Mouse (Mus musculus) limb, embryonic 15.5 days (tissue): ENCODE results near the gene Tnni1. TPM values are rescaled to one million over a fixed set of nuclear protein-coding genes. Genes with fewer than 3 reads are reported as not detected.

Experiments used
- ATAC-seq: fragments of 200-750 bp; cut with Nextera tagmentation; 2 replicates; pipeline ENCODE4 v1.8.0; 2017; ENCODE audit warnings: low read depth, moderate TSS enrichment; ENCODE audit not compliant: insufficient number of reproducible peaks, low FRiP score, low TSS enrichment
- H3K27ac ChIP-seq: fragments of 300-500 bp; sonication (generic); 2 replicates; pipeline ENCODE4 v1.5.1; 2015; ENCODE audit warnings: moderate library complexity, mild to moderate bottlenecking, inconsistent platforms
- H3K27me3 ChIP-seq: fragments of 300-500 bp; sonication (generic); 2 replicates; pipeline ENCODE4 v1.6.1; 2015; ENCODE audit warnings: inconsistent platforms
- H3K36me3 ChIP-seq: fragments of 300-500 bp; sonication (generic); 2 replicates; pipeline ENCODE4 v1.6.1; 2015; ENCODE audit warnings: inconsistent platforms
- H3K4me1 ChIP-seq: fragments of 300-500 bp; sonication (generic); 2 replicates; pipeline ENCODE4 v1.6.1; 2015; ENCODE audit warnings: inconsistent platforms
- H3K4me2 ChIP-seq: fragments of 300-500 bp; sonication (generic); 2 replicates; pipeline ENCODE4 v1.6.1; 2015; ENCODE audit warnings: mild to moderate bottlenecking, inconsistent platforms
- H3K4me3 ChIP-seq: fragments of 300-500 bp; sonication (generic); 2 replicates; pipeline ENCODE4 v1.5.1; 2015; ENCODE audit warnings: mild to moderate bottlenecking, inconsistent platforms
- H3K9ac ChIP-seq: fragments of 300-500 bp; sonication (generic); 2 replicates; pipeline ENCODE4 v1.6.1; 2015; ENCODE audit warnings: inconsistent platforms
- H3K9me3 ChIP-seq: fragments of 300-500 bp; sonication (generic); 2 replicates; pipeline ENCODE4 v1.6.1; 2016; ENCODE audit warnings: inconsistent platforms
- WGBS: fragments of 180-500 bp; shearing (Covaris S2); methylation state at CpG from one replicate; pipeline ENCODE4 v1.1.7; 2015; 5-methylcytosine and 5-hydroxymethylcytosine counted together
- polyA plus RNA-seq: library from polyadenylated mRNA; unstranded; fragments of >200 nt; fragmentation: Nextera tagmentation; extraction: Ambion mirVana; gene quantifications from 2 replicates; pipeline ENCODE4 v1.2.1, GENCODE M21; 2015

The Tnni1 gene
- polyA plus RNA-seq, 1 experiment from 2014 or later: 231 TPM

DNA sequence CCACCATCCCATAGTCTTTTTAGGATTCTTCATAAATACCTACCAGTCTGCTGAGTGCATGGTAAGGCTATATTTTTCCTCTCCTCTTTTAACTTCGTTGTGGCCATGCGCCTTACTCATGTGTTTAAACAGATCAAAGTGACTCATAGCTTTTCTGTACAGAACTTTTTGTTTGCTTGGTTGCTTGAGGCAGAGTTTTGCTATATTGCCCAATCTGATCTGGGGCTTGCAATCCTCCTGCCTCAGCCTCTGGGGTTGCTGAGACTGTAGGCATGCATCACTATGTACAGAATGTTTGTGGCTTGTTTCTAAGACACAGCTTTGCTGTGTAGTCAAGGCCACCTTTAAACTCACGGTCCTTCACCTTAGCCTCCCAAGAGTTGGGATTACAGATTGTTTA lies 23.3 kb upstream of the Tnni1 start:
- Histone ChIP-seq H3K27ac (no peak overlapping the region), H3K4me2 (no peak overlapping the region), H3K9ac (no peak overlapping the region), H3K9me3 (no peaks in the 10 kb centered on the region), H3K4me1 (peaks cover 20% of the 10 kb centered on the region), H3K27me3 (no peaks in the 10 kb centered on the region), H3K4me3 (no peak overlapping the region), H3K36me3 (peaks cover 13% of the 10 kb centered on the region)
- 70% methylated on average over 3 of the region's 3 CpGs for WGBS
- ATAC-seq: no peak

GRCm38 (mm10) chr1:135757287-135757686 lies 21.9 kb upstream of the Tnni1 start:
- Histone ChIP-seq H3K4me2 (no peak overlapping the region), H3K9me3 (no peaks in the 10 kb centered on the region), H3K27ac (no peak overlapping the region), H3K4me3 (no peak overlapping the region), H3K36me3 (peaks cover under 1% of the 10 kb centered on the region; the same call in 1 of the 2 replicates), H3K27me3 (no peaks in the 10 kb centered on the region), H3K4me1 (peaks cover 20% of the 10 kb centered on the region), H3K9ac (no peak overlapping the region)
- WGBS: 62% methylated on average over 8 of the region's 8 CpGs
- ATAC-seq: no peak

GRCm38 (mm10) chr1:135759685-135760084 lies 19.5 kb upstream of the Tnni1 start:
- Histone ChIP-seq H3K4me2 (no peak overlapping the region), H3K9me3 (no peaks in the 10 kb centered on the region), H3K9ac (no peak overlapping the region), H3K27ac (no peak overlapping the region), H3K4me1 (peaks cover 24% of the 10 kb centered on the region), H3K27me3 (no peaks in the 10 kb centered on the region), H3K4me3 (no peak overlapping the region), H3K36me3 (no peaks in the 10 kb centered on the region)
- no peak for ATAC-seq
- 46% methylated on average over 4 of the region's 4 CpGs for WGBS

DNA sequence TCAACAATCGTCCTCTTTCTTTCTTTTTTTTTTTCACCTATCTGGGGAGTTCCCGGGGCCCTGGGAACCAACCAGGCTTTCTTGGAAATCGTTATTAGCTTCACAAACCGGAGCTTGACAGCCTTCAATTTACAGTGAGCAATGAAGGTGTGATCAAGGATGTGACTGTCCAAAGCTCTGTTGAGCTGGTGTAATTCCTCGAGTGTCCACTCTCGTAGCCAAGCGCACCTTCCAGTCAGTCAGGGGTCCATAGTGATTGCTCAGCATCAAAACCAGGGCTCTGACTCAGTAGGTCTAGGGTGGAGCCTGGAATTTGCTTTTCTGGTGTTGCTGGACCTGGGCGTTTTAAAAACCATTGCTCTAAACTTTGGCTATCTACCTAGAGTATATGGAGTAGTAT lies 19.0 kb upstream of the Tnni1 start:
- no peak for ATAC-seq
- Histone ChIP-seq H3K27me3 (no peaks in the 10 kb centered on the region), H3K4me2 (no peak overlapping the region), H3K36me3 (no peaks in the 10 kb centered on the region), H3K9ac (no peak overlapping the region), H3K9me3 (no peaks in the 10 kb centered on the region), H3K27ac (no peak overlapping the region), H3K4me1 (peaks cover 20% of the 10 kb centered on the region), H3K4me3 (no peak overlapping the region)
- 52% methylated on average over 8 of the region's 8 CpGs for WGBS

DNA sequence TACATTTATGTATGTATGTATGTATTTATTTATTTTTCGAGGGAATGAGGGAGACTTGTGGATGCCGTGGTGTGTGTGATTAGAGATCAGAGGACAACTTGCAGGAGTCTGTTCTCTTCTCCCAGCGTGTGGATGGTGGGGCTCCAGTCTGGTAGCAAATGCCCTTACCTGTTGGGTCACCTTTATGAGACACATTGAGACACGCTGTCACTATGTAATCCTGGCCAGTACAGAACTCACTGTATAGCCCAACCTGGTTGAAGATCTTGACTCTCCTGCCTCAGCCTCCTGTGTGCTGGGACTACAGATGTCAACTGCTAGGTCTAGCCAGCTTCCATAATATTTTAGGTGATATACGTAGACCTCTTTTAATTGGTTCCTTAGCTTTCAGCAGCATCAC lies 17.5 kb upstream of the Tnni1 start:
- 92% methylated on average over 5 of the region's 5 CpGs for WGBS
- no peaks in the 10 kb centered on the region for H3K9me3 ChIP-seq
- no peaks in the 10 kb centered on the region for H3K27me3 ChIP-seq
- no peak overlapping the region for H3K27ac ChIP-seq
- no peak overlapping the region for H3K4me2 ChIP-seq
- no peaks in the 10 kb centered on the region for H3K36me3 ChIP-seq
- H3K4me1 ChIP-seq: peaks cover 26% of the 10 kb centered on the region
- no peak overlapping the region for H3K9ac ChIP-seq
- H3K4me3 ChIP-seq: no peak overlapping the region
- no peak for ATAC-seq

DNA sequence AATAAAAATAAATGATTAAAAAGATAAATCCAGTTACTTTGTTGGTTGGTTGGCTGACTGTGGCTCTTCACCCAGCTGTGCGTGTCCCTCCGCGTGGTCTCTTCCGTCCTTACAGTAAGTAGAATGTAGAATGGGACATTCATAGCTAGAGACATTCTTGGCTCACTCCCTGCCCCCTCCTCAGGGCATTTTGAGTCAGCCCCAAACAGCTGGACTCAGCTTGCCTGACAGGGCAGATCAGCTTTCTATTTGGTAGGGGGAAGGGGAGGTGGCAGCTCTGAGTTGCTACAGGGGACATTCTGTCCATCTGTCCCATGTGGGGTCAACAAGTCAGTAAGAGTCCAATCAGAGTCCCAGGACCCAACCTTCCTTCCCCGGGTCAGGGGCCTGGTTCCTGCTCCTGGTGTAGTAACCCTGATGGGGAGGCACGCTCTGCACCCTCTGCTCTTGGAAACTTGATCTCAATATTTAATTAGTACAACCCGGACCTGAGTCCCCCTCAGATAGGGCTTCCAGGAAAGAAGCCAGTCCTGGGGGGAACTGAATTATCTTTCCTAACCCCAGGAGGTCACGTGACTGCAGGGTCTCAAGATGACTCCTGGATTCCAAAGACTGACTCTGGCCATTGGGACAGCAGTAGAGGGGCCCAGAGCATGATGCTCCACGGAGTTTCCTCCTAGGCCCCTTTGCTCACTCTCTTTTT lies 15.6 kb upstream of the Tnni1 start:
- H3K9me3 ChIP-seq: no peaks in the 10 kb centered on the region
- no peaks in the 10 kb centered on the region for H3K27me3 ChIP-seq
- peaks cover 6% of the 10 kb centered on the region for H3K36me3 ChIP-seq
- H3K27ac ChIP-seq: 0 out of 2 replicates have a peak overlapping the region, but pooled peaks have one; percentile 12
- 68% methylated on average over 9 of the region's 9 CpGs for WGBS
- peaks cover 44% of the 10 kb centered on the region for H3K4me1 ChIP-seq
- no peak overlapping the region for H3K4me3 ChIP-seq
- H3K9ac ChIP-seq: no peak overlapping the region
- H3K4me2 ChIP-seq: no peak overlapping the region
- no peak for ATAC-seq

GRCm38 (mm10) chr1:135764206-135764528 lies 15.1 kb upstream of the Tnni1 start:
- WGBS: 46% methylated on average over 2 of the region's 2 CpGs
- Histone ChIP-seq H3K4me1 (peaks cover 49% of the 10 kb centered on the region), H3K4me3 (no peak overlapping the region), H3K36me3 (peaks cover 11% of the 10 kb centered on the region), H3K9ac (no peak overlapping the region), H3K27me3 (no peaks in the 10 kb centered on the region), H3K4me2 (no peak overlapping the region), H3K27ac (0 out of 2 replicates have a peak overlapping the region, but pooled peaks have one; percentile 12), H3K9me3 (no peaks in the 10 kb centered on the region)
- ATAC-seq: no peak

DNA sequence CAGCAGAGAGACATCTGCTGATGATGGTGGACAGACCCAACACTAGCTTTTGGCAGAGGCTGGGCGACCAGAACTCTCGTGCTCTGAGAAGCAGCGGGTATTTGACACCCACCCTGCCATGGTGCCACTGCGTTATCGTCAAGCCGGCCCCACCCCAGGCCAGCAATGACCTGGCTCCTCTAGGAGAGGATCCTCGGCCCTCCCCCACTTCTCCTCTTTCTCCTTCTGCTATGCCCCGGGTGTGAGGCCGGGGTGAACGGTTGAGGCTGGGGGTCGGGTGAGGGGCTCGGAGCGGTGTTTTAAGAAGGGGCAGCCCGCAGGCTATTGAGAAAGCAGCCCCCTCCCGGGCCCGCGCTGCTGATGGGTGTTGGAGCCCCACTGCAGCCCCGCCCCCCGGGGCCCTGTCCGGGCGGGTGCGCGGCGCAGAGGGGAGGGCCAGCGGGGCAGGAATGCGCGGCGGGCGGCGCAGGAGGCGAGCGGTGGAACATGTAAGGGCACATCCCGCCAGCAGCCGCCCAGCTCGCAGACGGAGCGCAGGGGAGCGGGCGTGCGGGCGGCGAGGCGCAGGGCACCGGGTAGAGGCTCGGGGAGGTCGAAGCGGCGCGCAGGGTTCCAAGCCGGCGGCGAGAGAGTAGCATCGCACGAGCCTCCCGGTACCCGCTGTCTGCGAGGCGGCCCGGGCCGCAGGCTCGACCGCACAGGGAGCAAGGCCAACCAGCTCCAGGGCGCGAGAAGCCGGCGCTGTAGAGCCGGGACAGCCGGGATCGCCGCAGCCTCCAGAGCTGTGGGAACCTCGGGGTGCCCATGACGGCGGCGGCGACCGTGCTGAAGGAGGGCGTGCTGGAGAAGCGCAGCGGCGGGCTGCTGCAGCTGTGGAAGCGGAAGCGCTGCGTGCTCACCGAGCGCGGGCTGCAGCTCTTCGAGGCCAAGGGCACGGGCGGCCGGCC lies 13.3 kb upstream of the Tnni1 start, which contains the start of gene Phlda3:
Gene Phlda3 (plus strand): TSS at position 475 of the 947 bp plus-strand sequence.
- Histone ChIP-seq H3K36me3 (peaks cover 25% of the 10 kb centered on the region), H3K9ac (peak within 1 kb of the TSS; percentile 73), H3K4me3 (peak within 1 kb of the TSS; percentile 59), H3K4me2 (peak within 1 kb of the TSS; percentile 78), H3K27me3 (no peaks in the 10 kb centered on the region), H3K27ac (peak within 1 kb of the TSS; percentile 91), H3K9me3 (no peaks in the 10 kb centered on the region), H3K4me1 (peaks cover 61% of the 10 kb centered on the region)
- WGBS: under 1% methylated on average over 88 of the region's 90 CpGs
- peak; percentile 88 for ATAC-seq

GRCm38 (mm10) chr1:135766592-135767306 lies 12.5 kb upstream of the Tnni1 start:
- peak overlapping the region; percentile 59 for H3K4me3 ChIP-seq

DNA sequence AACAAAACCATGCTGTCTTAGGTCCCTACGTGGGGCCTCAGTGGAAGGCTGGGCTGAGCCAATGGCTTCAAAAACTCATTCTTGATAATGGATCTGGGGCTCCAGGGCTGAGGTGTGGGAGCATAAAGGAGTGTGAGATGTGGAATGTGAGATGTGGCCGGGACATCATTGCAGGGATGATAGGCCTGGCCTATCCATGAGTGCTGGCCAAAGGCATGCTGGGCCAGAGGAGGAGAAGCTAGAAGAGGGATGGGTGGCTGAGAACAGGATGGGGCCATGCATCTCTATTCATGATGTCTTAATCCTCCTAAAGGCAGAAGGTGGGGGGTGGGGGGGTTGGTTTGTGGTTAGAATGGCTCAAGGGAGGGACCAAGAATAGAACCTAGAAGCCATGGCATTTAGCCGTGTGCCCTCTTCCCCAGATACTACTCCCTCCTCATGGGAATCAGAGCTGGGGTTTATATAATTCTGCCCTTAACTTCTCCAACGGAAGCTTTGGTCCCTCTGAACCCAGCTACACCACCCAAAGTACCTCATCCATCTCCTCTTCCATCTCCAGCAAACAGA lies 11.8 kb upstream of the Tnni1 start:
- Histone ChIP-seq H3K36me3 (peaks cover 25% of the 10 kb centered on the region), H3K9ac (0 out of 2 replicates have a peak overlapping the region, but pooled peaks have one; percentile 73), H3K27ac (peak overlapping the region; percentile 91), H3K4me1 (peaks cover 72% of the 10 kb centered on the region), H3K27me3 (no peaks in the 10 kb centered on the region), H3K4me2 (peak overlapping the region; percentile 78), H3K9me3 (no peaks in the 10 kb centered on the region), H3K4me3 (peak overlapping the region; percentile 59)
- ATAC-seq: no peak
- WGBS: 58% methylated on average over 4 of the region's 4 CpGs

More at GRCm38 (mm10) chr1:135766592-135767306, 12.5 kb upstream of the Tnni1 start:
- no peak for ATAC-seq
- Histone ChIP-seq H3K9me3 (no peaks in the 10 kb centered on the region), H3K36me3 (peaks cover 25% of the 10 kb centered on the region), H3K4me2 (peak overlapping the region; percentile 78), H3K4me1 (peaks cover 69% of the 10 kb centered on the region), H3K9ac (peak overlapping the region; percentile 73), H3K27ac (peak overlapping the region; percentile 91), H3K27me3 (no peaks in the 10 kb centered on the region)
- WGBS: 13% methylated on average over 30 of the region's 30 CpGs

DNA sequence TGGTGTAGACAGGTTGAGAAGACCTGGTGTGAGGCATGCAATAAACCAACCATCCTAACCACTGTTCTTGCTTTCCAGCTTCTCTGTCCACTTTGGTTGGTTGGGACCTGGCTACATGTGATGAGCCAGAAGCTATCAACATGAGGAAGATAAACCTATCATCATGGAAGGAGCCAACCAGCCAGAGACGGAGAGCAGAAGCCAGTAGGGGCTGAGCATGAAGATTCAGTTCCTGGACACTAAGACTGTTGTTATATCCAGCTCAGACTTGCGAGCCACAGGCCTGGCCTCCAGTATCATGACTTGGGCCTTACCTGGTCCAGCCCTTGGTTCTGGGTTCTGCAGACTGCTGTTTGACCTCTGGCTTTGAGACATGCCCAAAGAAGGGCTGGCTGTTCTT lies 10.8 kb upstream of the Tnni1 start:
- H3K4me1 ChIP-seq: peaks cover 72% of the 10 kb centered on the region
- no peak overlapping the region for H3K9ac ChIP-seq
- no peak overlapping the region for H3K27ac ChIP-seq
- no peaks in the 10 kb centered on the region for H3K9me3 ChIP-seq
- no peak for ATAC-seq
- H3K4me2 ChIP-seq: peak overlapping the region; percentile 78; the same call in 1 of the 2 replicates
- H3K36me3 ChIP-seq: peaks cover 25% of the 10 kb centered on the region
- no peak overlapping the region for H3K4me3 ChIP-seq
- WGBS: 83% methylated on average over 2 of the region's 2 CpGs
- H3K27me3 ChIP-seq: no peaks in the 10 kb centered on the region
